Mouse (Mus musculus) ES-E14 (cell line): ENCODE data around the gene Sesn1. TPM values are rescaled to one million over a fixed set of nuclear protein-coding genes. Genes with fewer than 3 reads are reported as not detected.

ENCODE experiments used
- DNase-seq: peaks from one replicate; pipeline ENCODE4 v3.0.0-alpha.2; 2013; ENCODE audit warnings: low read depth, low spot score
- H3K27ac ChIP-seq: 2 replicates; pipeline ENCODE4 v1.5.1; 2012; ENCODE audit warnings: low read depth, mild to moderate bottlenecking, low read length, moderate library complexity, mixed read lengths; ENCODE audit not compliant: poor library complexity, insufficient read depth, severe bottlenecking
- H3K36me3 ChIP-seq: 2 replicates; pipeline ENCODE4 v1.6.1; 2012; ENCODE audit warnings: mild to moderate bottlenecking, low read length, moderate library complexity, mixed read lengths; ENCODE audit not compliant: control insufficient read depth, poor library complexity, insufficient read depth, severe bottlenecking
- H3K4me1 ChIP-seq, 2 experiments: fragments of 150-350 bp in 1 of 2; sonication (generic) in 1 of 2; 2 replicates each; pipeline ENCODE4 v1.6.1; 2012; ENCODE audit warnings: low read length in 2 of 2, mild to moderate bottlenecking in 1 of 2, mixed read lengths in 1 of 2; ENCODE audit not compliant: control insufficient read depth in 2 of 2, insufficient read depth in 2 of 2, poor library complexity in 1 of 2
- H3K4me3 ChIP-seq, 2 experiments: fragments of 150-350 bp in 1 of 2; sonication (generic) in 1 of 2; 2 replicates each; pipeline ENCODE4 v1.5.1; 2012; ENCODE audit warnings: low read length in 2 of 2, low read depth in 1 of 2, mild to moderate bottlenecking in 1 of 2, mixed read lengths in 1 of 2; ENCODE audit not compliant: insufficient read depth in 1 of 2, poor library complexity in 1 of 2, severe bottlenecking in 1 of 2
- H3K9ac ChIP-seq: 2 replicates; pipeline ENCODE4 v1.6.1; 2012; ENCODE audit warnings: low read depth, mild to moderate bottlenecking, low read length, mixed read lengths; ENCODE audit not compliant: poor library complexity, insufficient read depth, severe bottlenecking
- H3K9me3 ChIP-seq: fragments of 150-350 bp; sonication (generic); 2 replicates; pipeline ENCODE4 v1.6.1; 2012; ENCODE audit warnings: low read depth, mild to moderate bottlenecking, low read length; ENCODE audit not compliant: control insufficient read depth, insufficient read depth
- CHD2 ChIP-seq: IDR thresholded peaks from 2 replicates; pipeline ENCODE4 v1.6.1; 2014; ENCODE audit warnings: mild to moderate bottlenecking, low read depth, low read length, inconsistent platforms
- HCFC1 ChIP-seq: IDR thresholded peaks from 2 replicates; pipeline ENCODE4 v1.6.1; 2012; ENCODE audit warnings: low read length, inconsistent platforms, borderline replicate concordance; ENCODE audit not compliant: insufficient read depth
- MAFK ChIP-seq: IDR thresholded peaks from 2 replicates; pipeline ENCODE4 v1.6.1; 2014; ENCODE audit warnings: mild to moderate bottlenecking, low read depth, low read length, inconsistent platforms; ENCODE audit not compliant: insufficient read depth
- ZC3H11A ChIP-seq: IDR thresholded peaks from 2 replicates; pipeline ENCODE4 v1.6.1; 2012; ENCODE audit warnings: low read depth, mild to moderate bottlenecking, inconsistent platforms, low read length, borderline replicate concordance
- ZNF384 ChIP-seq: IDR thresholded peaks from 2 replicates; pipeline ENCODE4 v1.6.1; 2012; ENCODE audit warnings: low read depth, low read length, inconsistent platforms
- in situ Hi-C, 2 experiments: fragments of 600-800 bp; cut with MboI; formaldehyde crosslinking; loops; one replicate each; pipeline ENCODE4 v1.15.1; 2025; ENCODE audit warnings: low sequenced_read_pairs in 2 of 2, inconsistent platforms in 1 of 2; ENCODE audit not compliant: unreplicated experiment in 2 of 2
- total RNA-seq: library from RNA; depleted of rRNA; stranded (reverse); fragments of 300-350 nt; gene quantifications from 2 replicates; pipeline ENCODE4 v1.2.3, GENCODE M21; 2012

Gene Sesn1
- total RNA-seq, 1 experiment = 10.0 TPM

DNA sequence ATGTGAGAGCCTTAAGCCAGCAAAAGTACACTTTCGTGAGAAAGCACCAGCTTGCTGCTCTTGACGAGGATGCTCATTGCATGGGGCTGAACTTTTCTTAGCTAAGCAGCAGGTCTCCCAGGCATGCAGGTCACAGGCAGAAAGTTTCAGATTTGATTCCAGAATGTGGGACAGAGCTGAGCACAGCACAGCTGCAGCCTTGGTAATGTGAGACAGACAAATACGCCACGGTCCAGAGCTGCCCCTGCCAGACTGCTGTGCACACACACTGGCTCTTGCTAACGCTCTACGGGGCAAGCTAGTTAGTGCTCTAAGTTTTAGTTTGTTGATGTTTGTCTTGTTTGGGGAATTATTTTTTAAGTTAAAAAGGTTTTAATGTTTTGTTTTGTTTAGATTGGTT, 22.5 kb downstream of the Sesn1 start:
- no peak overlapping the region for H3K4me3 ChIP-seq
- H3K36me3 ChIP-seq = no peaks in the 10 kb centered on the region
- H3K27ac ChIP-seq = peak overlapping the region; percentile 8; the same call in 1 of the 2 replicates
- DNase-seq = no peak
- in situ Hi-C loops = loop anchor here in 1 of 2 experiments (10.0 kb wide), 1 partner anchor 463 kb away; no protein-coding TSS in a partner anchor
- no peak for TF ChIP-seq CHD2
- no peak for TF ChIP-seq MAFK
- no peak for TF ChIP-seq ZNF384
- TF ChIP-seq HCFC1 = no peak
- TF ChIP-seq ZC3H11A = no peak
- peaks cover 0 to 12% of the 10 kb centered on the region in 2 experiments; a peak in 2 of 4 replicates for H3K4me1 ChIP-seq
- H3K9me3 ChIP-seq = no peaks in the 10 kb centered on the region
- peak overlapping the region; percentile 5; the same call in 1 of the 2 replicates for H3K9ac ChIP-seq

DNA sequence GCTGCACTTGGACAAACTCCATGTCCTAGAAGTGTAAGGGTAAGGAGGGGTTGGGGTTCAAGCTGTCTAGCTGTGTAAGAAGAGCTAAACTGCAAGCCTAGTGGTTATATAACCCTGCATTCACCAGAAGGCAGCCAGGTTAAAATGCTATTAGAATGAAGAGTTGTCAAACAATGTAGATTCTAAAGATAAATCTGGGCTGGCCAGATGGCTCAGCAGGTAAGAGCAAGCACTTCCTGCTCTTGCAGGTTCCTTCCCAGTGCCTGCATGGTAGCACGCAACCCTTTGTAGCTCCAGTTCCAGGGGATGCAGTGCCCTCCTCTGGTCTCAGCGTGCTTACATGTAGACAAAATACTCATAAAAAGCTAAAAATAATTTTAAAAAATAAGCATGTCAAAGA, 24.4 kb downstream of the Sesn1 start:
- H3K9ac ChIP-seq = no peak overlapping the region
- no peak overlapping the region for H3K27ac ChIP-seq
- in situ Hi-C loops = loop anchor here in 1 of 2 experiments (10.0 kb wide), 1 partner anchor 461 kb away; no protein-coding TSS in a partner anchor
- H3K36me3 ChIP-seq = no peaks in the 10 kb centered on the region
- TF ChIP-seq ZC3H11A (no peak), ZNF384 (no peak)
- no peak for DNase-seq
- no peaks in the 10 kb centered on the region for H3K9me3 ChIP-seq
- H3K4me3 ChIP-seq = no peak overlapping the region
- H3K4me1 ChIP-seq = peaks cover 0 to 12% of the 10 kb centered on the region in 2 experiments; a peak in 2 of 4 replicates

DNA sequence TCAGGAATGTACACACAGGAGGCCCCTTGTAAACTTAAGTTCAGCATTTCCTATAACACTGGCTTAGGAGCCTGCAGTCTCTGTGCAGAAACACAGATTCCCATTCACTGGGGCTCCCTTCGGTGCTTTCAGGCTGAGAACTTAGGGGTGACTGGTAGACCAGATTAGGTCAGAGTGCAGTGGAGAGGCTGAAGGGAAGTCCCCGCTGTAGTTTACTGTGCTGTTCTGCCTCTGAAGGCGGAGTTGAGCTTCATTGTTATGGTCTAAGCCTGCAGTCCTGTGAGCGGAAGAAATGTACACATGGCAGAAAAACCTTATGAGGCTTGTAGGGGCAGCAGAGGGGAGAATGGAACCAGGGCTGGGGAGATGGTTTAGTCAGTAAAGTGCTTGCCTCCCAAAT, 29.2 kb downstream of the Sesn1 start:
- H3K4me1 ChIP-seq = peaks cover 0 to 4% of the 10 kb centered on the region in 2 experiments; a peak in 1 of 4 replicates
- no peaks in the 10 kb centered on the region for H3K9me3 ChIP-seq
- in situ Hi-C loops = loop anchor here in 1 of 2 experiments (10.0 kb wide), 1 partner anchor 456 kb away; no protein-coding TSS in a partner anchor
- DNase-seq = no peak
- TF ChIP-seq ZNF384 (no peak), HCFC1 (no peak), MAFK (no peak), ZC3H11A (no peak), CHD2 (no peak)
- no peaks in the 10 kb centered on the region for H3K36me3 ChIP-seq
- H3K27ac ChIP-seq = no peak overlapping the region
- no peak overlapping the region for H3K9ac ChIP-seq
- H3K4me3 ChIP-seq = no peak overlapping the region

DNA sequence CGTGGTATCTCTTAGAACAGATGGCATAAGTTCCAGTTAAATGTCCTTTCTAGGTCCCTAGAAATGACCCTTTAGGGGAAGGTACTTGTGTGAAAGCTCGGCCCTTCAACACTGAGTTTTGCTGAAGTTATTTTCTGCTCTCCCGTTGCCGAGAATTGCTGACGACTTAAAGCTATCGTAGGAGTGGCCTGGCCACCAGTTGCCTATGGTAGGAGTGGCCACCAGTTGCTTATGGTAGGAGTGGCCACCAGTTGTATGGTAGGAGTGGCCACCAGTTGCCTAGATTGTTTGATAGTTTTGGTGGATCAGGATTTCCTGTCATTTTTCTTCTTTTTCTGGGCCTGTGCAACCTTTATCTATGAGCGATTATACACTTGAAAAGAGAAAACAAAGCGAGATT, 38.0 kb downstream of the Sesn1 start:
- no peak overlapping the region for H3K27ac ChIP-seq
- H3K4me1 ChIP-seq = no peaks in the 10 kb centered on the region
- no peak for TF ChIP-seq MAFK
- no peak for TF ChIP-seq ZC3H11A
- TF ChIP-seq ZNF384 = no peak
- no peak for TF ChIP-seq CHD2
- TF ChIP-seq HCFC1 = no peak
- DNase-seq = no peak
- no peak overlapping the region for H3K4me3 ChIP-seq
- H3K9ac ChIP-seq = no peak overlapping the region
- no peaks in the 10 kb centered on the region for H3K9me3 ChIP-seq
- in situ Hi-C loops = no loop called here
- H3K36me3 ChIP-seq = no peaks in the 10 kb centered on the region

DNA sequence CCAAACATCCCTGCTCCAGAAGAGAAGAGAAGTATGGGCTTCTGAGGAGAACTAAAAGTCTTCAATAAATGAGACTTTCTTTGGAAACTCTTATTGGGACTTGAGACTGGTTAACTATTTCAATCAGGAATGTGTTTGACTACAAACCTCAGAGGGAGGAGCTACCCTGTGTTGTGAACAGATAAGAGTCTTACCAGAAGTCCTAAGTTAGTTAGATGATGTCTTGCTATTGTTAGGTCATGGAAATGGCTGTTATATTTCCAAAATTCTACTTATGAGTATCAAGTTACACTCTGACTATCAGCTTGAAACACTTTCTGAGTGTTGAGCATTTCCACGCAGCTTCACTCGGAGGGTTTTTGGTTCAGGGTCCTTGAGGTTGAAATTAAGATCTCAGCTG, 39.0 kb downstream of the Sesn1 start:
- no peaks in the 10 kb centered on the region for H3K9me3 ChIP-seq
- H3K4me3 ChIP-seq = no peak overlapping the region
- no peak for DNase-seq
- in situ Hi-C loops = no loop called here
- H3K4me1 ChIP-seq = no peaks in the 10 kb centered on the region
- TF ChIP-seq ZC3H11A = no peak
- no peak for TF ChIP-seq MAFK
- TF ChIP-seq HCFC1 = no peak
- TF ChIP-seq ZNF384 = no peak
- TF ChIP-seq CHD2 = no peak
- no peak overlapping the region for H3K9ac ChIP-seq
- no peaks in the 10 kb centered on the region for H3K36me3 ChIP-seq
- no peak overlapping the region for H3K27ac ChIP-seq
